Mouse (Mus musculus) lung, postnatal 0 days (tissue): ENCODE data around the gene Tyrp1. TPM values are rescaled to one million over a fixed set of nuclear protein-coding genes. Genes with fewer than 3 reads are reported as not detected.

Experiments used
- ATAC-seq: fragments of 200-750 bp; cut with Nextera tagmentation; 2 replicates; pipeline ENCODE4 v1.8.0; 2017; ENCODE audit warnings: moderate library complexity
- DNase-seq: peaks from one replicate; pipeline ENCODE4 v3.0.0-alpha.2; 2016; ENCODE audit warnings: low spot score
- H3K27ac ChIP-seq: fragments of 300-500 bp; sonication (generic); 2 replicates; pipeline ENCODE4 v1.5.1; 2014; ENCODE audit warnings: antibody characterized with exemption, mild to moderate bottlenecking, low read length, mixed read lengths
- H3K27me3 ChIP-seq: fragments of 300-500 bp; sonication (generic); replicated peaks from 2 replicates; pipeline ENCODE4 v1.6.1; 2014; ENCODE audit warnings: low read length, mixed read lengths; ENCODE audit not compliant: insufficient read depth
- H3K36me3 ChIP-seq: fragments of 300-500 bp; sonication (generic); 2 replicates; pipeline ENCODE4 v1.6.1; 2014; ENCODE audit warnings: low read length, mixed read lengths; ENCODE audit not compliant: insufficient read depth
- H3K4me1 ChIP-seq: fragments of 300-500 bp; sonication (generic); 2 replicates; pipeline ENCODE4 v1.6.1; 2014; ENCODE audit warnings: antibody characterized with exemption, low read depth, low read length, mixed read lengths; ENCODE audit not compliant: insufficient read depth
- H3K4me2 ChIP-seq: fragments of 300-500 bp; sonication (generic); replicated peaks from 2 replicates; pipeline ENCODE4 v1.6.1; 2014; ENCODE audit warnings: low read depth, mild to moderate bottlenecking, low read length, moderate library complexity, mixed read lengths
- H3K4me3 ChIP-seq: fragments of 300-500 bp; sonication (generic); 2 replicates; pipeline ENCODE4 v1.5.1; 2014; ENCODE audit warnings: low read depth, low read length
- H3K9ac ChIP-seq: fragments of 300-500 bp; sonication (generic); replicated peaks from 2 replicates; pipeline ENCODE4 v1.6.1; 2014; ENCODE audit warnings: low read depth, mild to moderate bottlenecking
- H3K9me3 ChIP-seq: fragments of 300-500 bp; sonication (generic); 2 replicates; pipeline ENCODE4 v1.6.1; 2016; ENCODE audit warnings: low read length, mixed read lengths
- CTCF ChIP-seq: IDR thresholded peaks from 2 replicates; pipeline ENCODE4 v1.5.1; 2016; ENCODE audit warnings: antibody characterized with exemption, mild to moderate bottlenecking
- EP300 ChIP-seq: IDR thresholded peaks from 2 replicates; pipeline ENCODE4 v1.6.1; 2016; ENCODE audit warnings: antibody characterized with exemption, mild to moderate bottlenecking, control low read depth
- WGBS: fragments of 180-500 bp; shearing (Covaris S2); extraction: QIAGEN DNeasy Blood & Tissue Kit; methylation state at CpG from one replicate; pipeline ENCODE4 v1.1.7; 2014; 5-methylcytosine and 5-hydroxymethylcytosine counted together
- polyA plus RNA-seq: library from polyadenylated mRNA; unstranded; fragments of >200 nt; fragmentation: Nextera tagmentation; extraction: Ambion mirVana; gene quantifications from 2 replicates; pipeline ENCODE4 v1.2.1, GENCODE M21; 2015

The Tyrp1 gene
- polyA plus RNA-seq, 1 experiment from 2014 or later, result not detected

DNA sequence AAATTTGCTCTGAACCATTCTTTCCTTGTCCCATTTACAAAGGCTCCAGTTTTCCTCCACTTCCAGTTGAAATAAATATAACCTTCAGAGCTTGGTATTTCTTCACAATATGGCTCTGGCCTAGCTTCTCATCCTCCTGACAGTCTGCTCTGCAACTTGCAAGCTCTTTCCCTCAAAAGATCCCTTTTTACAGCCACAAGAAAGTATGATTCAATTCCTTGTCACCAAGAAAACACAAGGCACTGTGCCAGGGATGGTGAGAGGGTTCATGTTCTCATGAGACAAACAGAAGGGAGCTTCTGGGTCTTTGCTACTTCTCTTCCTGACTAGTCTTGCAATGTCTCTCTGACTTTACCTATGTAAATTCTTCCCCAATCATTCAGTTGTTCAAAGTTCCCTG, 9.8 kb downstream of the Tyrp1 start:
- H3K27ac ChIP-seq, result no peak overlapping the region
- H3K4me2 ChIP-seq, result no peak overlapping the region
- H3K4me1 ChIP-seq, result no peaks in the 10 kb centered on the region
- no peak for ATAC-seq
- no peak overlapping the region for H3K4me3 ChIP-seq
- H3K9me3 ChIP-seq, result no peaks in the 10 kb centered on the region
- TF ChIP-seq EP300 (no peak), CTCF (no peak)
- no peaks in the 10 kb centered on the region for H3K36me3 ChIP-seq
- no peak for DNase-seq
- no peaks in the 10 kb centered on the region for H3K27me3 ChIP-seq
- H3K9ac ChIP-seq, result no peak overlapping the region

- TF ChIP-seq CTCF (no peak), EP300 (no peak)
- no peak overlapping the region for H3K9ac ChIP-seq
- WGBS, result 53% methylated on average over 3 of the region's 3 CpGs
- no peaks in the 10 kb centered on the region for H3K4me1 ChIP-seq
- no peaks in the 10 kb centered on the region for H3K27me3 ChIP-seq
- no peak overlapping the region for H3K4me3 ChIP-seq
- H3K27ac ChIP-seq, result no peak overlapping the region
- DNase-seq (no peak), ATAC-seq (no peak)
- H3K9me3 ChIP-seq, result no peaks in the 10 kb centered on the region
- no peaks in the 10 kb centered on the region for H3K36me3 ChIP-seq
- H3K4me2 ChIP-seq, result no peak overlapping the region
These were observed 12.1 kb downstream of the Tyrp1 start for GRCm38 (mm10) chr4:80846052-80846451.

DNA sequence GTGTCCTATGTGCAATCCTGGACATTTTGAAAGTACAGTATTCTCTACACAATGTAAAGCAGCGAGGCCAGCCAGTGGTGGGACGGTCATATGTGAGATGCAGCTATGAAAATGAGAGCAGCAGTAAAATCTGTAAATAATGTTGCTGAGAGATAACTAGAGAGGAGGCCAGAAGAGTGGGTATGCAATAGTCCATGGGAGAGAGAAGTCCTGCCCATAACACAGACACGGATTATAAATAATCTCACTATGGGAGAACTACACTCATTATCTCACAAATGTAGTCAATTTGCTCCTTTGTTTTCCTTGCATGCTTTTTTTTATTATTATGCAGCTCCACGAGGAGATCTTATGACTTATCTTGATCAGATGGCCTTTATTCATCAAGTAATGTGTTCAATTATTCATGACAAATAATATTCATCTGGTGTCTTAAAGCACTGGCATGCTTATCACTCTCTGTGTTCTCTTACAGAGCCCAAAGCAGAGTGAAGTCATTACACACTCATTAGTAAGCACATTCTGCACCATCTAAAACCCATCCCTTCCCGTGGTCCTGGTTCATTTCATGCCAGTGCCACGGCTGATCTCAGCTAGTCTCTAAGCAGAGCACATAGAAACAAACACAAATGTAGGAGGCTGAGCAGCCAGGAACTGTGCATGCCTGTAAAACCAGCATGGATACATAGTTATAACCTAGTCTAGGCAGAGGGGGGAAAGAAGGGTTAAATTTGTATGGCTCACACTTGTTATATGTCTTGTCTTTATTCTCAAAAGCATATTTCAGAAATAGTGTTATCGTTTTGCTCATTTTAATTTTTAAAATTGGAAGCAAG, 18.9 kb downstream of the Tyrp1 start:
- no peaks in the 10 kb centered on the region for H3K36me3 ChIP-seq
- ATAC-seq, result no peak
- no peak for DNase-seq

DNA sequence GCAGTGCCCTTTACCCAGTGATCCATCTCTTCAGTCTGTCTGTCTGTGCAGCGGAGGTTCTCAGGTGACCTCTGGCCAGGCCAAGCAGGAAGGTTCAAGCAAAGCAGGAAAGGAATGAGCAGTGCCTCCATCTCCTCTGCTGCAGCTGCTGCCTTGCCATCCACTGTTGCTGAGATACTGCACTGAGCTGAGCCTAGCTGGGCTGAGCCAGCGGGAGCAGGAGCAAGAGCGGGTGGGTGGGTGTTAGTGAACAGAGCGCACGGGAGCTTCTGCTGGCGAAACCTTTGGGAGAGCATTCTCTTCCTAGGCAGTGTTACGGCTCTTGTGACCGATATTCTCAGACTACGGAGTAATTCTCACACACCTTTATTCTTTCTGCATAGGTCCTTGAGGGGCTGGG, 21.6 kb downstream of the Tyrp1 start:
- 60% methylated on average over 9 of the region's 9 CpGs for whole genome bisulfite sequencing

More for the DNA sequence above, 18.9 kb downstream of the Tyrp1 start:
- H3K9me3 ChIP-seq, result no peaks in the 10 kb centered on the region
- H3K27me3 ChIP-seq, result no peaks in the 10 kb centered on the region
- no peak overlapping the region for H3K4me3 ChIP-seq
- H3K27ac ChIP-seq, result no peak overlapping the region
- no peak overlapping the region for H3K4me2 ChIP-seq
- 76% methylated on average over 7 of the region's 7 CpGs for WGBS
- no peaks in the 10 kb centered on the region for H3K4me1 ChIP-seq
- no peak overlapping the region for H3K9ac ChIP-seq
- no peak for TF ChIP-seq EP300
- TF ChIP-seq CTCF, result no peak

DNA sequence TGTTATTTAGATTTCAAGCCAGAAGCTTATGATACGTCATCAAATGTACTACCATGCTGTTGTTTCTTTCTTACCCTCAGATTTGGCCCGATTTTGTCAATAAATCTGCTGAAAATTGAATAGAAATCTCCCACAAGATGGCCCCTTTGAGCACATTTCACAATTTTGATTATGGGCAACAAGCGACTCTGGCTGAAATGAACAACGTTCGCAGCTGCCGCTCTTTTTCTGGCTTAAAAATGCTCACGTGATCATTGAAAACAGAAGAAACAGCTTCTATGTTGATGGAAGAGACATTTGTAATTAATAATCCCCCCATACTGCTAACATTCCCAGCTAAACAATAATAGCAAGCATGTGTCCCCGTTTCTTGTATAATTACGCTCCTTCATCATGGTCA, 29.0 kb downstream of the Tyrp1 start:
- ATAC-seq, result no peak

More for the DNA sequence above, 21.6 kb downstream of the Tyrp1 start:
- no peak overlapping the region for H3K27ac ChIP-seq
- no peaks in the 10 kb centered on the region for H3K36me3 ChIP-seq
- H3K9me3 ChIP-seq, result no peaks in the 10 kb centered on the region
- no peak overlapping the region for H3K9ac ChIP-seq
- ATAC-seq, result no peak
- no peak overlapping the region for H3K4me2 ChIP-seq
- TF ChIP-seq EP300 (no peak), CTCF (no peak)
- no peak overlapping the region for H3K4me3 ChIP-seq
- DNase-seq, result no peak
- no peaks in the 10 kb centered on the region for H3K4me1 ChIP-seq
- no peaks in the 10 kb centered on the region for H3K27me3 ChIP-seq

GRCm38 (mm10) chr4:80863906-80864305, 30.0 kb downstream of the Tyrp1 start:
- no peaks in the 10 kb centered on the region for H3K27me3 ChIP-seq
- DNase-seq (no peak), ATAC-seq (no peak)
- H3K27ac ChIP-seq, result no peak overlapping the region
- H3K4me2 ChIP-seq, result no peak overlapping the region
- H3K4me1 ChIP-seq, result peaks cover 4% of the 10 kb centered on the region; the same call in 1 of the 2 replicates
- no peak overlapping the region for H3K9ac ChIP-seq
- no peaks in the 10 kb centered on the region for H3K9me3 ChIP-seq
- no peaks in the 10 kb centered on the region for H3K36me3 ChIP-seq
- TF ChIP-seq CTCF (no peak), EP300 (no peak)
- WGBS, result 48% methylated on average over 7 of the region's 7 CpGs
- no peak overlapping the region for H3K4me3 ChIP-seq

More for the DNA sequence above, 29.0 kb downstream of the Tyrp1 start:
- Histone ChIP-seq H3K4me2 (no peak overlapping the region), H3K36me3 (no peaks in the 10 kb centered on the region), H3K27me3 (no peaks in the 10 kb centered on the region), H3K4me3 (no peak overlapping the region), H3K4me1 (peaks cover 4% of the 10 kb centered on the region; the same call in 1 of the 2 replicates), H3K27ac (no peak overlapping the region), H3K9me3 (no peaks in the 10 kb centered on the region), H3K9ac (no peak overlapping the region)
- TF ChIP-seq EP300 (no peak), CTCF (no peak)
- 81% methylated on average over 9 of the region's 9 CpGs for WGBS
- no peak for DNase-seq
